Mouse (Mus musculus) liver, embryonic 16.5 days (tissue): Measurements from ENCODE around the gene Tbc1d1. TPM values are rescaled to one million over a fixed set of nuclear protein-coding genes. Genes with fewer than 3 reads are reported as not detected.
A peak's percentile ranks its signal among the peaks of the same experiment; 100 is the strongest.

Experiments used
- ATAC-seq: fragments of 200-750 bp; cut with Nextera tagmentation; 2 replicates; pipeline ENCODE4 v1.8.0; 2017; ENCODE audit warnings: low read depth, mild to moderate bottlenecking, moderate number of reproducible peaks, moderate library complexity
- H3K27ac ChIP-seq: fragments of 300-500 bp; sonication (generic); 2 replicates; pipeline ENCODE4 v1.5.1; 2014; ENCODE audit warnings: mild to moderate bottlenecking, low read length
- H3K27me3 ChIP-seq: fragments of 300-500 bp; sonication (generic); 2 replicates; pipeline ENCODE4 v1.6.1; 2014; ENCODE audit warnings: low read depth, low read length, mixed read lengths; ENCODE audit not compliant: control insufficient read depth, insufficient read depth
- H3K36me3 ChIP-seq: fragments of 300-500 bp; sonication (generic); 2 replicates; pipeline ENCODE4 v1.6.1; 2014; ENCODE audit warnings: mild to moderate bottlenecking; ENCODE audit not compliant: control insufficient read depth, insufficient read depth
- H3K4me1 ChIP-seq: fragments of 300-500 bp; sonication (generic); 2 replicates; pipeline ENCODE4 v1.6.1; 2014; ENCODE audit warnings: low read depth, low read length, mixed read lengths; ENCODE audit not compliant: control insufficient read depth
- H3K4me2 ChIP-seq: fragments of 300-500 bp; sonication (generic); 2 replicates; pipeline ENCODE4 v1.6.1; 2014; ENCODE audit warnings: low read depth, low read length, mixed read lengths
- H3K4me3 ChIP-seq: fragments of 300-500 bp; sonication (generic); 2 replicates; pipeline ENCODE4 v1.5.1; 2014; ENCODE audit warnings: low read depth, mild to moderate bottlenecking, low read length
- H3K9ac ChIP-seq: fragments of 300-500 bp; sonication (generic); 2 replicates; pipeline ENCODE4 v1.6.1; 2014; ENCODE audit warnings: low read depth, low read length
- H3K9me3 ChIP-seq: fragments of 300-500 bp; sonication (generic); replicated peaks from 2 replicates; pipeline ENCODE4 v1.6.1; 2016; ENCODE audit warnings: low read length; ENCODE audit not compliant: control insufficient read depth
- WGBS: fragments of 180-500 bp; shearing (Covaris S2); extraction: QIAGEN DNeasy Blood & Tissue Kit; methylation state at CpG from one replicate; pipeline ENCODE4 v1.1.7; 2014; ENCODE audit not compliant: insufficient replicate concordance; 5-methylcytosine and 5-hydroxymethylcytosine counted together
- polyA plus RNA-seq: library from polyadenylated mRNA; unstranded; fragments of >200 nt; fragmentation: Nextera tagmentation; extraction: Ambion mirVana; gene quantifications from 2 replicates; pipeline ENCODE4 v1.2.1, GENCODE M21; 2015

Gene Tbc1d1
- 6.0 and 6.3 TPM in 2 replicates for polyA plus RNA-seq

GRCm38 (mm10) chr5:64155861-64156550 lies at the start of gene Tbc1d1:
TSS of gene Tbc1d1 (plus strand) at chr5:64156305.
- WGBS, result 10% methylated on average over 11 of the region's 11 CpGs
- Histone ChIP-seq H3K9ac (no peak within 1 kb of the TSS), H3K4me1 (peaks cover 28% of the 10 kb centered on the region), H3K4me2 (peak within 1 kb of the TSS; percentile 45), H3K4me3 (0 out of 2 replicates have a peak within 1 kb of the TSS, but pooled peaks have one; percentile 8), H3K36me3 (no peaks in the 10 kb centered on the region), H3K27ac (no peak within 1 kb of the TSS), H3K9me3 (no peaks in the 10 kb centered on the region), H3K27me3 (peaks cover 15% of the 10 kb centered on the region)
- peak; percentile 70 for ATAC-seq

DNA sequence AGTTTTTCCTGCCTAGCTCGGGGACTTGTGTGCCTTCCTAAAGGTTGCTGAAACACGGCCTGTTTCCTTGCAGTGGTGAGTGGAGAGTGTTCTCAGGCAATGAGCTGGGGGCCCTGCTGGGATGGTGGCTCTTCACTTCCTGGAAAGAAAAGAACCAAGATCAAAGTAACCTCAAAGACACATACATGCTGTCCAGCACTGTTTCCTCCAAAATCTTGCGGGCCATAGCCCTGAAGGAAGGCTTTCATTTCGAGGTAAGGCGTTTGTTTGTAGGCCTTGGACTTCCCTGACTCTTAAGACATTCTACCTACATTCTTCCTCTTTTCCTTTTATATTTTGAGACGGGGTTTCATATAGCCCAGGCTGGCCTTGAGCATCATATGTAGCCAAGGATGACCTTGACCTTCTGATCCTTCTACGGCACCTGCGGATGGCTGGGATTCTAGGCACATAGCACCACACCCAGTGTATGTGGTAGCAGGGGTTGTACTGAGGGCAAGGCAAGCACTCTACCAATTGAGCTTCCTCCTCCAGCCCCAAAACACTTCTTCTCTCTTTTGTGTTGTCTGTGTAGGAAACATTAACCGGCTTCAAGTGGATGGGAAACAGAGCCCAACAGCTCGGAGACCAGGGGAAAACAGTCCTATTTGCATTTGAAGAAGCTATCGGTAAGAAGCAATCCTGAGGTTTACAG lies 48.4 kb upstream of the Tbc1d1 start:
- H3K4me3 ChIP-seq, result no peak overlapping the region
- no peak for ATAC-seq
- H3K27me3 ChIP-seq, result no peaks in the 10 kb centered on the region
- H3K4me1 ChIP-seq, result no peaks in the 10 kb centered on the region; the same call in 1 of the 2 replicates
- no peak overlapping the region for H3K27ac ChIP-seq
- 73% methylated on average over 11 of the region's 11 CpGs for WGBS
- H3K9me3 ChIP-seq, result no peaks in the 10 kb centered on the region
- H3K36me3 ChIP-seq, result no peaks in the 10 kb centered on the region; the same call in 1 of the 2 replicates
- no peak overlapping the region for H3K9ac ChIP-seq
- no peak overlapping the region for H3K4me2 ChIP-seq

GRCm38 (mm10) chr5:64109217-64109616 lies 46.9 kb upstream of the Tbc1d1 start:
- Histone ChIP-seq H3K4me2 (no peak overlapping the region), H3K27ac (no peak overlapping the region), H3K36me3 (no peaks in the 10 kb centered on the region; the same call in 1 of the 2 replicates), H3K9me3 (no peaks in the 10 kb centered on the region), H3K27me3 (no peaks in the 10 kb centered on the region), H3K4me3 (no peak overlapping the region), H3K4me1 (no peaks in the 10 kb centered on the region), H3K9ac (no peak overlapping the region)
- ATAC-seq, result no peak
- WGBS, result 63% methylated on average over 3 of the region's 3 CpGs

GRCm38 (mm10) chr5:64112360-64112759 lies 43.7 kb upstream of the Tbc1d1 start:
- no peak for ATAC-seq
- no peaks in the 10 kb centered on the region for H3K4me1 ChIP-seq
- 69% methylated on average over 3 of the region's 3 CpGs for WGBS
- no peak overlapping the region for H3K4me2 ChIP-seq
- H3K36me3 ChIP-seq, result peaks cover 19% of the 10 kb centered on the region
- H3K9me3 ChIP-seq, result no peaks in the 10 kb centered on the region; the same call in 1 of the 2 replicates
- no peak overlapping the region for H3K27ac ChIP-seq
- no peak overlapping the region for H3K4me3 ChIP-seq
- no peak overlapping the region for H3K9ac ChIP-seq
- no peaks in the 10 kb centered on the region for H3K27me3 ChIP-seq

DNA sequence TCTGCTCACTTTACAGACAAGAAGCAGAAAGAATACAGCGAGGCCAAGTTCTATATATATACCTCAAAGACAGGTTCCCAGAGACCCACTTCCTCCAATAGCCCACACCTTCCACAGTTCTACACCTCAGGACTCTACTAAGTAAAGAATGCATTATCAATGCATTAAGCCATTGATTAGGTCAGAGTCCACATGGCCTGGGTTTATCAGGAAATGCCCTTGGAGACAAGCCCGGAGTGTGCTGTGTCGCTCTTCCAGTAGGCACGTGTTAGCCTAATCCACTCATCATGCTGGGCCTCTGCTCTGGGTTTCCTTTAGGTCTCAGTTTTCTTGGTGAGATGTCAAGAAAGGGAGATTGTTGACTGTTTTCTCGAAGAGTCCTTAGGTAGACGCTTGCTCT lies 41.9 kb upstream of the Tbc1d1 start:
- Histone ChIP-seq H3K36me3 (peaks cover 21% of the 10 kb centered on the region), H3K4me2 (no peak overlapping the region), H3K9me3 (no peaks in the 10 kb centered on the region; the same call in 1 of the 2 replicates), H3K9ac (no peak overlapping the region), H3K27ac (no peak overlapping the region), H3K27me3 (no peaks in the 10 kb centered on the region), H3K4me1 (no peaks in the 10 kb centered on the region), H3K4me3 (no peak overlapping the region)
- WGBS, result 72% methylated on average over 6 of the region's 6 CpGs
- ATAC-seq, result peak; percentile 67; the same call in 1 of the 2 replicates

DNA sequence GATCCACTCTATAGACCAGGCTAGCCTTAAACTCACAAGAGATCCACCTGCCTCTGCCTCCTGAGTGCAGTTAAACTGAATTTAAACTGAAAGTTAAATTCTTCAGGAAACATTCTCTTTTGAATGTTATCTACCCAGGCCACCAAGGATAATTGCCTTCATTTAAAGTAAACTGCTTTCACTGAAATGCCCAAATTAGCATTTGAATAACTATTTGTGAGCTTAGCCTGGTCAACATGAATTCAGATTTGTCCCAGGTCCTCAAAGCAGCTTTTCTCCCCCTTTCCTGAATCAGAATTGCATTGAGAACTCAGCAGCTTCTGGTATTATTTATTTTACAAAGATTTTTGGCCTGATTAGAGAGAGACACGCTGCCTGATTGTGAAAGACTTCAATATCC lies 38.9 kb upstream of the Tbc1d1 start:
- H3K27ac ChIP-seq, result no peak overlapping the region

GRCm38 (mm10) chr5:64125783-64126182 lies 30.3 kb upstream of the Tbc1d1 start:
- no peaks in the 10 kb centered on the region for H3K27me3 ChIP-seq
- no peak for ATAC-seq
- H3K9me3 ChIP-seq, result no peaks in the 10 kb centered on the region
- H3K9ac ChIP-seq, result no peak overlapping the region
- WGBS, result 66% methylated on average over 5 of the region's 5 CpGs
- no peak overlapping the region for H3K4me2 ChIP-seq
- H3K4me1 ChIP-seq, result no peaks in the 10 kb centered on the region
- no peaks in the 10 kb centered on the region for H3K36me3 ChIP-seq
- H3K4me3 ChIP-seq, result no peak overlapping the region
- no peak overlapping the region for H3K27ac ChIP-seq

More for the DNA sequence above, 38.9 kb upstream of the Tbc1d1 start:
- Histone ChIP-seq H3K4me1 (no peaks in the 10 kb centered on the region), H3K9me3 (no peaks in the 10 kb centered on the region; the same call in 1 of the 2 replicates), H3K4me3 (no peak overlapping the region), H3K4me2 (no peak overlapping the region), H3K27me3 (no peaks in the 10 kb centered on the region), H3K9ac (no peak overlapping the region), H3K36me3 (peaks cover 21% of the 10 kb centered on the region)
- 81% methylated on average over 1 of the region's 1 CpGs for WGBS
- no peak for ATAC-seq

GRCm38 (mm10) chr5:64131550-64131949 lies 24.6 kb upstream of the Tbc1d1 start:
- H3K9ac ChIP-seq, result no peak overlapping the region
- H3K4me3 ChIP-seq, result no peak overlapping the region
- ATAC-seq, result no peak
- no peaks in the 10 kb centered on the region for H3K36me3 ChIP-seq
- H3K4me2 ChIP-seq, result no peak overlapping the region
- H3K27me3 ChIP-seq, result no peaks in the 10 kb centered on the region
- no peak overlapping the region for H3K27ac ChIP-seq
- 51% methylated on average over 5 of the region's 5 CpGs for WGBS
- no peaks in the 10 kb centered on the region for H3K9me3 ChIP-seq
- H3K4me1 ChIP-seq, result no peaks in the 10 kb centered on the region

DNA sequence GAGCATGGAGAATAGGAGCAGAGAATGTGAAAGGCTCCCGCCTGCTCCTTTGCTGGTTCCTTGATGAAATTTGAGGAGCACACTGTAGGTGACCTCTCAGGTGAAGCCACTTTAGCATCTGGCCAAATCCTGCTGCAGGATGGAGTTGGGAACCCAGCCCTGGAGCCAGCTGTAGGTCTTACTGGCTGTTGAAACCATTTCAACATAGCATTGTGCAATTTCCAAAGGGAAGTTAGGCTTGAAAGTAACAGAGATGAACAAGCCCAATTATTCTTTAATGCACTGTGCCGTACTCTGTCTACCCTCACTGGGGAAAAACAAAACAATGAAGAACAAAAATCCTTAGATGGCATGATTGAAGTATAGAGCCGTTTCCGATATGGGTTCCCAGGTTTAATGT lies 22.2 kb upstream of the Tbc1d1 start:
- WGBS, result 69% methylated on average over 4 of the region's 4 CpGs
- H3K27ac ChIP-seq, result no peak overlapping the region
- H3K4me2 ChIP-seq, result no peak overlapping the region
- ATAC-seq, result no peak
- H3K9ac ChIP-seq, result no peak overlapping the region
- H3K36me3 ChIP-seq, result no peaks in the 10 kb centered on the region
- H3K4me3 ChIP-seq, result no peak overlapping the region
- H3K27me3 ChIP-seq, result no peaks in the 10 kb centered on the region
- H3K4me1 ChIP-seq, result no peaks in the 10 kb centered on the region
- no peaks in the 10 kb centered on the region for H3K9me3 ChIP-seq
